Mouse (Mus musculus) gastrocnemius, adult 8-10 months (tissue): Measurements from ENCODE around the gene 6030458C11Rik. TPM values are rescaled to one million over a fixed set of nuclear protein-coding genes. Genes with fewer than 3 reads are reported as not detected.

Source experiments
- DNase-seq, 2 experiments: peaks; one replicate each; pipeline ENCODE4 v3.0.0; 2022; ENCODE audit warnings: low spot score in 2 of 2
- total RNA-seq, 4 experiments: library from RNA; stranded (reverse); gene quantifications; 2 replicates each; pipeline ENCODE4 v1.2.4; 2022

The 6030458C11Rik gene
- 10 to 100 TPM; 20.0 to 25.6 (median 23.0) TPM for total RNA-seq

DNA sequence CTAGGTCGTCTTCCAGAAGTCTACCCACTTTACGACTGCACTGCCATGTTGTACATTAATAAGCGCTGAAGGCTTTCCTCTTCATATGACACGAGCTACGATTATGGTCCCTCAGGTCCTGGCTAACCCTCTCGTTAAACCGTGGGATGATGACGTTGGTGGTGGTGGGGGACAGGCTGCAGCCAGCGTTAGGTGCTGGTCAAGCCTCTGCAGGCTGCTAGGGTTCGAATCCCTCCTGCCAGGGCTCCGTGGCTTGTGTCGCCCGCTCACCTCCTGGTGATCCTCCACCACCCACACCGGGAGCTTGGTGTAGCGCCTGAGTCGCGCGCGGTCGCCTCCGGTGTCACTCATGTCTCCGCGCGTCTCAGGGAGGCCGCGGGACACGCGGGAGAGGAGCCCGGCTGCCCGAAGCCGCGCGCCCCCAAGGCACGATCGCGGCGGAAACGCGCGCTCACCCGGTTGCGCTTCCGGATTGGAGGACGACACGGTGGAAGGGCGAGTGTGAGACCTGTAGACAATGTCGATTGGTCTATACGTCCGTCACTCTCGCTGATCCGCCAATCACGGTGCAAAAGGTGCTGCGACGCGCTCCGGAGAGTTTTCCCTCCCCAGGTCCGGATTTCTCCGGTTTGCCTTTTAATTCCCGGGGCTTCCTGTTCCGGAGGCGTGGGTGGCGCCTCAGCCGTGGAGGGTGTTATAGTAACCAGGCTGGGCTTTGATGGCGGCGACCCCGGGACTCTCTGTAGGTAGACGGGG, at the start of gene 6030458C11Rik, which contains the start of gene Drosha:
6030458C11Rik (minus strand) TSS at position 453 of the 756 bp plus-strand sequence.
Drosha (plus strand) TSS at position 619 of the 756 bp plus-strand sequence.
- DNase-seq = peak; percentile 94 to 96

DNA sequence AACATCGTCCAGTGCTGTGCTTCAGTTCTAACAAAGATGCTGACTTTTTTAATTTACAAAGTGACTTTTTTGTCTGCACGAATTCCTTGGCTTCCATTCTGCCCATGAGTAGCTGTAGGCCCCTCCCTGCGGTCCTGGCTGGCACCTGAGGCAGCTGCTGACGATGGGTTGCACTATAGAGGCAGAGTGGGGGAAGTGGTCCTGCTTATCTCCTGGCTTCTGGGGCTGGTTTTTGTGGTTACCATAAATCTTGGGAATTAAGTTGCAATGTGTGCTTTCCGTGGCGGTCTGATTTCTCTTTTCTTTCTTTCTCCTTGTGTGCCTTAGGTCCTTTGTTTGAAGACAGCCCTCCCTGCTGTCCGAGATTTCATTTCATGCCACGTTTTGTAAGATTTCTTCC, 42.8 kb upstream of the 6030458C11Rik start:
- DNase-seq = no peak

GRCm38 (mm10) chr15:12865595-12866314, 41.3 kb upstream of the 6030458C11Rik start:
- no peak for DNase-seq

DNA sequence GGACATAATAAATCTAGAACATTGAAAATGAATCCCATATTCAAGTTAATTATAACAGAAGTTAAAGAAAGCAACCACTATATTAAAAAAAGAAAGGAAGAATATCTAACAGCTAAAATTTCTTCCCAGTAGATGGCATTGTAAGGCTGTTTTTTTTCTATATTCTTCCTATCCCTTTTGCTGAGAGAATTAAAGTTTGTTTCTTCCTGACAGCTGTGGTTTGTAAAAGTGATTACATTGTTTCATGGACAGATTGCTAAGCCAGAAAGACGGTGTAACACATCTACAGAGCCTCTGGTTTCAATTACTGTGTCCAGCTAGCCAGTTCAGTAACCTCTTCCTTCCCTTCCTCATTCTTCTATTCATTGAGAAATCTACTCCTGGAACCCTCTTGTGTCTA, 39.2 kb upstream of the 6030458C11Rik start:
- no peak for DNase-seq

DNA sequence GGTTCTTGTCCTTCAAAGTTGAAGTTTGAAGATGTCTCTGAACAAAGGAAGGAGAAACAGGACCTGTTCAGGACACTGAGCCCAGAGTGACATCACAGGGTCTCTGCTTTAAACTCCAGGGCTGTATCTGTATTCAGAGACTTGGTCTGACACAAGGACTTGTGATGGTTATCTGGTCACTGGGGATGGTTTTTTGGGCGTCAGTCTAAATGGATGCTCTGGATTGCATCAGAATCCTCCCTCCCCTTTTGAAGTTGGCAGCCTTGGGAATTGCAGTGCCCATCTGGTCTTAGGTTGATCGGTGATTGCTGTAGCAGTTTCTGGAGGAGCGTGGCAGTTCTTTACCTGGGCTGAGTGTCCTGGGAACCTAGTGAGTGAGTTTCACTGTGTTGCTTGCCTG, 37.6 kb upstream of the 6030458C11Rik start:
- DNase-seq = no peak

- no peak for DNase-seq
Measured at GRCm38 (mm10) chr15:12858645-12859044, 34.2 kb upstream of the 6030458C11Rik start.

DNA sequence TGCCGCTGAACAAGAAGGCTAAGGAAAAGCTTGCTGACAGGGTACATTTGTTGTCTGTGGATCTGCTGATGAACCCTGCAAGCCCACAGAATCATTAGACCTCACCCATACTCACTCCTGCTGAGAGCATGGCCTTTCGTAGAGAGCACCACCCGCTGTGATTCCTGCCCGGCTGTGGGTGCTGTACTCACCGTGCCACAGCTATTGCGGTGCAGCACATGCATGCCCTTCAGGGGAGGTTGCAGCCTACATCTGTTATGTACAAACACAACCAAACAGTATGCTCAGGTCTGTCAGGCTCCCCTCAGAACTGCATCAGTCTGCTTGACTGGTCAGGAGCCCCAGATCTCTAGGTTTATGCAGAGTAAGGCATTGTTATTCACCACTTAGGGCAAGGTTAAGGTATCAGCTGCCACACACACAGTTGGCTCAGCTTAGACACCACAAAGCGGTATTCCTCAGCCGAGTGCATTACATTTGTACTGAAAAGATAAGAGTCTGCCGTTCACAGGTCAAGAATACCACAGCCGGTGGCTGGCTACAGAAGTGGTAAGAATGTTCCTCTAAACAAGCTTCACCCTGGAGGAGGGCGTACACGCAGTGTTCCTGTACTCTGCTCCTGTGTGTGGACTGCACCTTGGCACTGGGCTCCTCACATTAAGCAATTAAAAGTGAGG, 33.5 kb upstream of the 6030458C11Rik start:
- DNase-seq = no peak

- DNase-seq = no peak
Measured at GRCm38 (mm10) chr15:12856780-12857179, 32.3 kb upstream of the 6030458C11Rik start.

DNA sequence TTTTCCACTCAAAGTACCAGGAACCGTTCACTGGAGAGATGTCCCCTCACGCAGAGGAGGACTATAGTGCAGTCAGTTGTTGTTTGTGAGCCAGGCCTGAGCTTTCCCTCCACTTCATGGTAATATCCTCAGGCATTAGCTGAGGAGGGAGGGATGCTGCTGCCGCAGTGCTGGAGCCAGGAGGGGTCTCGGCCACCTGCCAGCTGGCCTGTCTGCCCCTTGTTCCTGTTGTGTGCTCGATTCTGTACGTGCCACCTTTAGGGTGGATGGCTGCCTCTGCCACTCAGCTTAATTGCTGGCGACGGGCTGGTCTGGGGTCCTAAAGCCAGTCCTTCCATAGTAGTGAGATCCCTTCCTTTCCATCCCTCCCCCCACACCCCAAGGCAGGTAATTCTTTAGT, 29.0 kb upstream of the 6030458C11Rik start:
- no peak for DNase-seq

DNA sequence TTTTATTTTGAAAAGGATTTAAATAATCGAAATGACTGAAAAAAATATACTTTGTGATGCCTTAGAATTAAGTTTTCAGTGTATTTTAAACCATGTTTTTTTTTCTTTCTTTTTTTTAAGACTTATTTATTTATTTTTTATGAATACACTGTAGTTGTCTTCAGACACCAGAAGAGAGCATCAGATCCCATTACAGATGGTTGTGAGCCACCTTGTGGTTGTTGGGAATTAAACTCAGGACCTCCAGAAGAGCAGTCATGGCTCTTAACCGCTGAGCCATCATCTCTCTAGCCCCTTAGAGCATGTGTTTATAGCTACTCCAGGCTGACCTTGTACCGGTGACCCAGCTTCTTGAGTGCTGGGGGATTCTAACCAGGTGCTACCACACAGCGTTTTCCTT, 24.9 kb upstream of the 6030458C11Rik start:
- no peak for DNase-seq

- DNase-seq = no peak
Measured at GRCm38 (mm10) chr15:12848196-12848975, 23.9 kb upstream of the 6030458C11Rik start.

DNA sequence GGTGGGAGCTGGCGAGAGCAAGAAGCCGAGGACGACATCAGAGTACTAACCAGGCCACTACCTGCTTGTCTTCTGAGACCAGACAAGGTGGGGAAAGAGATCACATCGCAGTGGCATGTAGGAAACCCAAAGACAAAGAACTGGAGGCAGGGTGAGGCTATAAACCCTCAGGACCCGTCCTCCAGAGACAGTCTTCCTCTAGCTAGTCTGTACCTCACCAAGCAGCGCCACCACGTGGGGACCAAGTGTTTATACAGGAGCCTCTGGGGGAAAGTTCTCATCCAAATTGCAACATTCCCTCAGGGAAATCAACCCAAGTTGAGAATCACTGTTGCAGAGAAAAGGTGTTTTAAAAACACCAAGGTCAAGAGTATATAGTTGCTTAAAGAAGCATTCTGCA, 18.4 kb upstream of the 6030458C11Rik start:
- no peak for DNase-seq

DNA sequence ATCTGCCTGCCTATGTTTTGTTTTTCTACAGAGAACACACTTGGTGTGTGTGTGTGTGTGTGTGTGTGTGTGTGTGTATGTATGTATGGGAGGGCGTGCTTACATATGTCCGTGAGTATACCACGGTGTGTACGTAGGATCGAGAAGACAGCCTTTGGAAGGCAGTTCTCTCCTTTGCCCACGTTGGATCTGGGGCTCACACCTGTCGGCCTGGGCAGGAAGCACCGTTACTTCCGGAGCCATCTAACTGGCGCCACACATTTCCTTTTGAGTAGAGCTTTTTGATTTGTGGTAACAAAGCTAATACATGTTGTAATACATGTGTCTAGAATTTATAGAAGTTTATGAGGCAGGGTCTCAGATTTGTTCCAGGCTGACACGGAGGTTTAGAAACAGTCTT, 16.3 kb upstream of the 6030458C11Rik start:
- no peak for DNase-seq

GRCm38 (mm10) chr15:12834231-12834630, 9.8 kb upstream of the 6030458C11Rik start:
- DNase-seq = no peak

- no peak for DNase-seq
Measured at GRCm38 (mm10) chr15:12833385-12833784, 8.9 kb upstream of the 6030458C11Rik start.

- no peak for DNase-seq
Measured at GRCm38 (mm10) chr15:12832599-12832998, 8.2 kb upstream of the 6030458C11Rik start.

GRCm38 (mm10) chr15:12829878-12830277, 5.4 kb upstream of the 6030458C11Rik start:
- DNase-seq = no peak

DNA sequence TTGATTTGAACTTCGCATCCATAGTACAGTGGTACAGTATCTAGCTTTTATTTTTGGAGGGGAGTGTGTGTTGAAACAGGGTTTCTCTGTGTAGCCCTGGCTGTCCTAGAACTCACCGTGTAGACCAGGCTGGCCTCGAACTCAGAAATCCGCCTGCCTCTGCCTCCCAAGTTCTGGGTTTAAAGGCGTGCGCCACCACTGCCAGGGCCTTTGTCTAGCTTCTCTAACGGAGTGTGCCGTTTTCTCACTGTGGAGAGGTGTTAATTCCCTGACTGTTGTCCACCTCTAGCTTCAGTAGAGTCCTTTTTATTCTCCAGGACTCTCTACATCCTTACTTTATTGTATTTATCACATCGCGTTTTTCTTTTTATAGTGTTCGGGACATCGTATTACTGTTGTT, 959 bp upstream of the 6030458C11Rik start:
- no peak for DNase-seq

GRCm38 (mm10) chr15:12824965-12825364, 516 bp upstream of the 6030458C11Rik start:
- DNase-seq = peak; percentile 7 to 15

DNA sequence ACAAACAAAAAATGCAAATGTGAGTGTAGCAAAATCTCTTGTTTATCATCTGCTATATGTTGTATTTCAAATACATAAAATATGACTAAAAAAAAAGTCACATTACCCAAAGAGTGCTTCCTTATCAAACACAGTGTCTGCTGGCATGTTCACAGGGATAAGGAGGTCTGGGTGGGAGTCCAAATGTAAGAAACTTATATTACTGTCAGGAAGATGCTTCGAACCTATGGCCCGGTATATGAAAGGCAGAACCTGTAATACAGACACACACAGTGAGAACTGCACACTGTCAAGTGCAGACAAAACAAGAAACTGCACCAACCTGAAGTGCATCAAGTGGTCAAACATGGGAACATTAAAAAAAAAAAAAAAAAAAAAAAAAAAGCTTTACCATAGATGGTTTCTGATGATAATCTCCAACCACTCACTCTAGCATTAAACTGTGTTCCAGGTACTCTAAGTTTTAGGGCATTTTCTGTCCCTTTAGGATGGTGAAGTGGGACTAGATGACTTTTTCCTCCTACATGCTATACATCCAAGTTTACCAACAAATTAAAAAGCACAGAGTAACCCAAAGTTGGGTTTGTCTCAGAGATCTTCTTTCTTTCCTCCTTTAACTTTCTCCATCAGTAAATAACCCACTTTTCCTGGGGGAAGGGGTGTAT, 862 bp downstream of the 6030458C11Rik start:
- DNase-seq = no peak
